Mouse (Mus musculus) erythroid progenitor cell, adult 5-6 weeks (primary cell): ENCODE measurements around the gene Golt1a. TPM values are rescaled to one million over a fixed set of nuclear protein-coding genes. Genes with fewer than 3 reads are reported as not detected.

Experiments used
- ATAC-seq: replicated peaks from 2 replicates; pipeline ENCODE4 v1.8.0; 2016; ENCODE audit warnings: moderate number of reproducible peaks, mild to moderate bottlenecking, moderate TSS enrichment, inconsistent platforms; ENCODE audit not compliant: poor library complexity, low FRiP score, severe bottlenecking
- total RNA-seq, 2 experiments: library from RNA; stranded (forward) in 1 of 2; stranded (reverse) in 1 of 2; fragments of 150-400 nt in 1 of 2; fragments of 186-747, 209-891 nt in 1 of 2; gene quantifications; 2 replicates each; pipeline versions ENCODE4 v1.2.3 to v1.2.4; 2015 to 2017; ENCODE audit warnings: low replicate concordance in 2 of 2

Gene Golt1a
- total RNA-seq (2015; ENCODE audit: low replicate concordance), result not detected in 2 replicates
- not detected in 2 replicates for total RNA-seq (2017; ENCODE audit: low replicate concordance)

DNA sequence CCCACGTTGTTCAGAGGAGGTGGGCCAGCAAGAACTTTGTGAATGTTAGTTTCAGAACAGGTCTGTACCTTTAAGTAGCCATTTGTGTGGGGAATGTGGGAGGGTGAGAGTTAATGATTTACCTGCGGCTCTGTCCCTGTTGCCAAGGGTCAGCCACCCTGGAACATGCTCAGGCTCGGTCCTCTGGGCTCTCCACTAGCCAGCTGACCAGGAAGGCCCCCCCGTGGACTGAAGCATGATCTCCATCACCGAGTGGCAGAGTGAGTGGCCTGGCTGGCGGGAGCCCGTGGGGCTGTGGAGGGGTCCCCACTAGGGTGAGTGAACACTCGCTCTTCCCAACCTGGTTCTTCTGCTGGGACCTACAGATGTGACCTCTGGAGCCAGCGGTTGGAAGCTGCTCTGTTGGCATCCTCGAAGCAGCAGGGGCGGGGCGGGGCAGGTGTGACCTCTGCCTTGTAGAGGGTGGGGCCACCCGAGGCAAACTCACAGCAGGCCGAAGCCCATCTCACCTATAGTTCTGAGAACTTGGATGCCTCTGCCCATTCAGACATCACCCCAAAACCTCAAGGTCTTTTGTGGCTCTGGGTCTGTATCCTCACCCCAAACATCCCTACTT lies at the start of gene Golt1a:
Gene Golt1a, plus strand, starts transcription at position 149 of the 616 bp plus-strand sequence.
- no peak for ATAC-seq

DNA sequence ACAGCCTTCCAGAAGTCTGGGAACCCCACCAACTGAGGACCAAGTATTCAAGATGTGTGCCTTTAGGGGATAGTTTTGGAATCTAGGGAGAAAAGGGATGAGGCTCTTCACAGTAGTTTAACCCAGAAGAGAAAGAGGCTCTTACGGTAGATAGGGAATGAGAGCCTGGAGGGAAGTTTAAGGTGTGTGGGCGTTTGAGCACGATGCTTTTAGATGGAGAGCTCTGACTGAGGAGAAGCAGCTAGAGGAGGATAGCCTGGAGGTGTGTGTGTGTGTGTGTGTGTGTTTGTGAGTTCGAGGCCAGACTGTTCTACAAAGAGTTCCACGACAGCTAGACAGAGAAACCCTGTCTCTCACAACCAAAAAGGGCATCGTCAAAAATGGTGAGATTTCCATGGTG lies 47.0 kb upstream of the Golt1a start:
- ATAC-seq, result no peak

DNA sequence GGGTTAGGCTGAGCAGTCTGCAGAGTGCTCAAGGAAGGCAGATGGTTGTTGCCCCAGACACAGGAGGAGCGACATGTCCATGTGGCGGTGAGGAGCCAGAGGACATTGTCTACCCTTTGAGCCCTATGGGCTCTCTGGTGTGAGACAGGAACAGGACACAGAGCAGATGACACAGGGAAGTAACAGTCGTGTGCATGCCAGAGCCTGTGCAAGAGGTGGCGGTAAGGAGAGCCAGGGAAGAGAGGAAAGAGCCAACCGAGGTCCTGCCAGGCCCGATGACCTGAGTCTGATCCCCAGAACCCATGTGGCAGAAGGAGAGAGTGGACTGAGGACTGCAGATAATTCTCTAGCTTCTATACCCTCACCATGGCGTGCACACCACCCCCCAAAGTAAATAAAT lies 46.5 kb upstream of the Golt1a start:
- no peak for ATAC-seq

DNA sequence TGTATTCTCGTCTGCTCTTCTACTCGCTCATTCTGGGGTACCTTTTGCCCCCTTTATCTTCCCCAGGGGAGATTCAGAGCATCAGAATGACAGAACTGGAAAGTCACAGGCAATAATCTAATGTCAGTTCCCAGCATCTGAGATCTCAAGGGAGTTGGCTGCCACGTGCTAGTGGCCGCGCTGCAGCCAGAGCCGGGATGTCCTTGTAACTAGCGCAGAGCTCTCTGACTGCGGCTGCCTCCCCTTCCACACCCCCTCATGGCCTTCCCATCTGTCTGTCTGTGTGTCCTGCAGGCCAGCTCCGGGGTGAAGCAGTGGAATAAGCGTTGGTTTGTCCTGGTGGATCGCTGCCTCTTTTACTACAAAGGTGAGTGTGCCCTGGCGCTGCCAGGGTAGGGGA lies 45.2 kb upstream of the Golt1a start:
- no peak for ATAC-seq

DNA sequence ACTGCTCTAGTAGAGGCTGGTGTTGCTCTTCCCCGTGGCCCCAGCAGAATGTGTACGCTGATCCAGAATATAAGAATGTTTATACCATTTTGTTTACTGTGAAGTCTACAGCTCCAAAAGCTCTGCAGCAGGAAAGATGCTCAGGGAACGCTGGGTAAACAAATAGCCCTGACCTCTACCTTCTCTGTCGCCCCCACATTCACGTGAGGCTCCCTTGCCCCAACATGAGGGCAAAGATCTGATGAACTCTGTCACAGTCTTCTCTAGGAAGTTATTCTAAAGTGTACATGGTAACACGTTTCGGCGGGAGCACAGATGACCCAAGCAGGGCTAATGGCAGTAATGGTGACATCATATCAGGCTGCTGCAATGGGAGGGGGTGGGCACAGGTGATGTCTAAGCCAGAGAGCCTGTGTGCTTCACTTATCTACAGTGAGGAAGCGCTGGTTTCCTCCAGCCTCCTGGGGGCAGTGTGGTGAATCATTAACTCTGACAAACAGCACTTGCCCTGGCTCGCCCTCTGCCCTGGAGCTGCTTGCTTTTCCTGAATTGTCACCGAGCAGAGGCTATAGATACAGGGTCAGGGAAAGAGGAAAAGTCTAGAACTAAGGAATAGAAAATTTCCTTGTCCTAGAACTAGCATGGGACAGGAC lies 44.4 kb upstream of the Golt1a start:
- ATAC-seq, result no peak

DNA sequence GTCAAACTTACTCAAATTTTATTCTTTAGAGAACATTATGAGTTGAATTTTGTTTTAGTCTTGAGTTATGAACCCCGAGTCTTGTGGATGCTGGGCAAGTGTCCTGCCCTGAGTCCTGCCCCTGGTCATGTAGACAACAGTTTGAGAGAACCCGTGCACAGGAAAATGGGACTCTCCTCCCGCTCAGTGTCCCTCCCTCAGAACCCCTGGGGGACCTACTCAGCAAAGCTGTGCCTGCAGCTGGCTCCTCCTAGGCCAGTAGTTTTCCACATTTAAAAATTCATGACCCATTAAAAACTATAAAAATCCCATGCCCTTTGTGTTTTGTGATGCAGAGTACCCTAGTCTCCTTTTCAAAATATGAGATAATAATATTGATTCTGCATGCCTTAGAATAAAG lies 42.5 kb upstream of the Golt1a start:
- no peak for ATAC-seq

DNA sequence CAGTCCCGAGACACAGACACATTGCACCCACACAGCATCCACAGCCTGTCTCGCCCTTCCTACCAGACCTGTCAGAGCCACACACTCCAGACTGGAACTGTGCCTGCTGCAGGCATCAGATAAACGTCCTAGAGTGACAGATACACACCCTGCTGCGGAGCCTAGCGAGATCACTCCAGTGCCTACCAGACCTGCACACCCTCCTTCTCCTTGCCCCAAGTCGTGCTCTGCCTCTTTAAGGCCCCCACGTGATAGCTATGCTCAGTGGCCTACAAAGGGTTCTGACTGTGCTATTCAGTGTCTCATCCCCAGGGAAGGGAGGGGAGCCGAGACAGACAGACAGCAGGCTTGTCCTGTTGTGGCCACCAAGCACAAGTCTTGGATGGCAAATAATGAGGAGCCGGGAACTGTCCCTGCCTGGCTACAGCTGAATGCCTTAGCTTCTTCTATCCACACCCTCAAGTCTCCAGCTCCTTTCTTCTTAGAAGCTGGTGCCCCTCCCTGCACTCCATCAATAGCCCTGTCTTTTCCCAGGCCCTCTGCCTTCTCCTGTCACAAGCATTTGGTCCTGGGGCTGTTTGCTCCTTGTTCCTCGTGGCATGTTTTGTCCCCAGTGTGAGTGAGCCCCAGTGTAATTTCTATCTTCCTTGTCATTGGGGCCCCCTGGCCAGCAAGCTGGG lies 41.6 kb upstream of the Golt1a start:
- peak; percentile 86 for ATAC-seq

DNA sequence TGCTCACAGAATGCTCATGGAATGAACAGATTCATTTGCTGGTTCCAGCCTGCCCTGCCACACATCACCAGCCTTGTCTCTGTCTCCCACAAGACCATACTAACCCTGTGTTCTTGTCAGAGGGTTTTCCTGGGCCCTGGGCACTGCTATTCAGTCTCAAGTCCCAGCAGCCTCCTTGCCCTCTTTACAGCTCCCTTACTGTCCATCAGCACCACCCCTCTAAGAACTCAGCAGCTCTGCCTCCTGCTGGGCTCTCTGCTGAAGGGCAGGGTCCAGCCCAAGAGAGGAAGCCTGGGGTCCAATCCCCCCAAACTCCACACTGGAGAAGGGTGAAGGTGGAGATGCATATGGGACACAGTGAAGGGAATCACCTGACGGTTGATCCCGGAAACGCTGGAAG lies 41.1 kb upstream of the Golt1a start:
- no peak for ATAC-seq

DNA sequence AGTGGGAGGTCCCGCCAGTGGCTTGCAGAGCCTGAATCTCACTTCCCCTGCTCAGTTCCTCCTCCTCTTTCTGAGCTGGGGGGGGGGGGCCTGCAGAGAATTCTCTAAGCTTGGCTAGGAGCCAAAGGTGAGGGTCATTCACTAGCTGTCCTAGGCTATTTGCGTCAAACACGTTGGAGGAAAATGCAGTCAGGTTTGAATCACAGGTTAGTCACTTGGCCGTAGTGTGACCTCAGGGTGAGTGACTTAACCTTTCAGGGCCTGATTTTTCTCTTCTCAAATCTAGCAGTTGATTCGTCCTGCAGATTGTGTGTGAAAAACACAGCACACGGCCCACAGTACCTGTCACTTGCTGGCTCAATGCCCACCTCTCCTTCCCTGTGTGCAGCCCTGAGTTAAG lies 39.3 kb upstream of the Golt1a start:
- ATAC-seq, result no peak

DNA sequence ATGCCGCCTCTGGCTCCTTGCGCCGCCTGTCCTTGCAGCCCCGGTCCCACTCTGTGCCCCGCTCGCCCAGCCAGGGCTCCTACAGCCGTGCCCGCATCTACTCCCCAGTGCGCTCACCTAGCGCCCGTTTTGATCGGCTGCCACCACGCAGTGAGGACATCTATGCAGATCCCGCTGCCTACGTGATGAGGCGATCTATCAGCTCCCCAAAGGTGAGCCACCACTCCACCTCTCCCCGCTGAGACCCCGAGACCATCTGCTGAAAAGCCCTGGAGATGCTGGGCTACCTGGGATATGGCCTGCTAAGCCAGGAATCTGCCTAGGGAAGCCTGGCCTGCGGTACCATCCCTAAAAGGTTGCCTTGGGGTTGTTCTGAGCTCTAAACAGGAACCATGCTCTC lies 35.4 kb upstream of the Golt1a start:
- ATAC-seq, result no peak

DNA sequence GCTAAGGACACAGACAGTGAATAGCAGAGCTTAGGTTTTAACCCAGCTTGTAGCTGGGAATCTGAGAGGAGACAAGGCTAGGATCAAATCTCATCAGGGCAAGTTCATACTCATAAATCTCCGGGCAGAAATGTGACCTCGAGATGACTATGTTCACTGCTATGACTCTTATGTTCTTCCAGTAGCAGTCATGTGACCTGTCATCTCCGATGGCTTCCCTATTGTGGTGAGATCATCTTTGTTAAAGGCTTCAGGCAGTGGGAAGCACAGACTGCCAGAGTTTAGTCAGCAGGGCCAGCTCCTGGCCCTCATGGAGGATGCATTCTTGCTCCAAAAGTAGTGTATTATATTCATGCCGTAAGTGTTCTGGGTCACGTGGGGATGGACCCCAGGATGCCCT lies 32.6 kb upstream of the Golt1a start:
- no peak for ATAC-seq

DNA sequence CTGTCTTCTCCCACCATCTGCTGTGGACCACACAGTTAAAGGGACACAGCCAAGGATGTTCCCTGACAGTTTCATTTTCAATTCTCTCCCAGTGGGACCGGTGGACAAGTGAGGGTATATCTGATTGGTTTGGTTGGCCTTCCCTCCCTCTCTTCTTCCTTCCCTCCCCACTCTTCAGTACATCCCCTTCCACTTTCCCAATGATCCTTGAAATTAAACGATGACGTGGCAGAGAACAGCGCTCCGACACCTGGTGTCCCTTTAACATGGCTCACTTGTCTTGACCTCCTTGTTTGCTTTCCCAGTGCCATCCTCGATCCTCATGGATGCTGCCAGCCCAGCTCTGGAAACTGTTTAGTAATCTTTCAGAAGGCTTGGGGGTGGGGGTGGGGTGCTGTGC lies 31.1 kb upstream of the Golt1a start:
- no peak for ATAC-seq

DNA sequence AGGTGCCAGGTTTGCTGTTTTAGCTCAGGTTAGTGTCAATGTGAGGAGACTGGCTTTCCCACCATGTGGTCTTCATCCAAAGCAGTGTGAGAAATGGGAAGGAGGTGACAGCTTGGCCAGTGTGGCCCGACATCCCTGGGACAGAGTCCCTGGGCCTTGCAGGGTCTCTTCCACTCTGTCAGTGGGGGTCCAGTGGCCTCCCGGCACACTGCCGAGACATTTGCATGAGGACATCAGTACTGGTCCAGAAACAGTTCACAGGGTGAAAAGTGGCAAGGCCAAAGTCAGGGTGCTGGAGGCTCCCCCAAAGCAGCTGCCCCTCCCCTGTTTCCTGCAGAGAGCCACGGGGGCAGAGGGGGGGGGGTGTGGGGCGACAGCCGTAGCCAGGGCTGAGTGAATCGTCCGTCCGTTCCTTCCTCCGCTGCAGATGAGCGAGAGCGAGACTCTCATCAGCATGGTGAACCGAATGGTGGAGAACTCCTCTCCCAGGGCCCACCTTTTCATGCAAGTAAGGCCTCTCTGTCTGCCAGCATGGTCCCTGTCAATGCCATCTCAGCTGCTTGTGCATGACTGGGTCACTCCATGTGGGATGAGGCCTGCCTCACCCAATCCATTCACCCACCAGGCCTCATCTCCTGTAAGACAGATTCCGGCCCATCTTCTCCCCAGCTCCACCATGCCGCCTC lies 30.5 kb upstream of the Golt1a start:
- ATAC-seq, result no peak

DNA sequence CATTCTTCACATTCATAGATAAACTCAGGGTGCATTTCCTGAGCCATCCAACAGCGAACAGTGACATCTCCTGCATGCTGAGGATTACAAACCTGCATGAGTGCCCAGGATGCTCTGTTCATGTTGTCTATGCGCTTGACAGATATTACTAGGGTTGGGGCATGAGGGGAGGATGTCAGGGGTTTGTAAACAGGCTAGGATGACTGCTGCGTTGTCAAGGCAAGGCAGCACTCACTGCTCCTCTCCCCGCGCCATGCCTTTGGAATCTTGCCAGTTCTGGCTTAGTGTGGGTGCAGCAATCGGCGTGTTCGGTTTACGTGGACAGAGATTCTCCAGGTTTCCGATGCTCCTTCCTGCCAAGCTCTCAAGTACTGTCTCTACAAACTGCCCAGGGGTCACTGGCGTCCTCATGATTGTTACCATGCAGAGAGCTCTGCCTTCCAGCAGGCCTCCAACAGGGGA lies 29.9 kb upstream of the Golt1a start:
- no peak for ATAC-seq

DNA sequence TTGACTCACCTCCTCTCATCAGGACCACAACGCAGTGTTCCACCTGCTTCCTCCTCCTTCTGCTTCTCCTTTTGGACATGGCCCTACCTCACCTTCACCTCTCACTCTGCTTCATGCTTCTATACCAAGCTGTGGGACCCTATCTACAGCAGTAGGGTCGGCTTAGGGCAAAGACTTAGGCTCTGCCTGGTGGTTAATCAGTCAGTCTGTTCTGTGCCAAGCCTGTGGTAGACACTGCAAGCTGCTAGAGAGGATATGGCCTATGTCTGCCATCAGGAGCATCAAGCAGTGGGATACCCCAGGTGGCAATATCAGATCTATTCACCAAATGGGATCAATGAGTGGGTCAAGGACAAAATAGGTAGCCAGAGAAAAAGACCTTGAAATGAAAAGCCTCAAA lies 29.1 kb upstream of the Golt1a start:
- ATAC-seq, result no peak

DNA sequence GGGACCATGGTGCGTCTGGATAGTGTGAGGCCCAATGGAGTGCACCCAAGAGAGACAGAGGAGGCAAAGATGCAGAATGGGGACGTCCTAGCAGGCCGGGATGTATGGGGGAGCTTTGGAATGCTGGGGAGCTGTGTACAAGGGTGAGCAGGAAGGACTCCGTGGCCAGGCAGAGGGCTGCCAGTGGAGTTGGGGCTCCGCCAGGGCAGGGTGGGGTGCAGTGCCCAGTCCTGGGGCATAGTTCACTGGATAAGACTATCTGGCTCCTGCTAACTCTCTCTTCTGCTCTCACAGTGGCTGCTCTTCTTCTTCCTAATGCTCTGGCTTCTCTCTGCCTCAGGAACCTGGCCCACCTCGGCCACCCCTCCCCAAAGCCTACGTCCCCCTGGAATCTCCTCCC lies 23.7 kb upstream of the Golt1a start:
- ATAC-seq, result no peak

DNA sequence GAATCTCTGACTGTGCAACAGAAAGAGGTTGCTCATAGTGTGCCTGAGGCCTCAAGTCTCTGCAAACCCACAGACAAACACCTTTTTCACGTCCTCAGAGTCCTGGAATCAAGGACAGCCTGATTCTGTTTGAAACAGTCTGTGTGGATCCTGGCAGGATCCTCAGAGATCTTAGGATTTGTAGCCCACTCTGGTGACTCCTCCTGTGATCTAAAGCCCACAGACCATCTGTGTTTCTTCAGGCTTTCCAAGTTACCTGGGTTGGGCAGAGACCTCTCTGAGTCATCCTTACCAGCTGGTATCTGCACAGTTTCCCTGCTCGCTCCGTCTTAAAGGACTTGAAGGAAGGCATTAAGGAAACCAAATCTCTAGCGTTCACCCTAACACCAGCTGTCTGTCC lies 22.5 kb upstream of the Golt1a start:
- ATAC-seq, result no peak

DNA sequence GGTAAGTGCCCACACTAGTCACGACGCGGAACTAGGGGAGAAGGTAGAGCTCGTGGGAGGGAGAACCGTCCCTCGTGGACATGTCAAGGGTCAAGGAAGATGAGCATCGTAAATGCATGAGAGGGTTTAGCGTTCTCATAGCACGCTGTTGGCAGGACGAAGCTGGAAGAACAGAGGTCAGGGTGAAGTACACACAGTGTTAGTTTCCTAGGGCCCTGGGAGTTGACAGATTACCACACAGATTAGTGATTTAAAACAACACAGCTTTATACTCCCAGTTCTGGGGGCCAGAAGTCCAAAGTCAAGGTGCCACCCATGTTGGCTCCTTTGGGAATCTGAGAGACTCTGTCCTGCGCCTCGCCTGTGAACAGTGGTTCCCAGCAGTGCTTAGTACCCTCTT lies 21.7 kb upstream of the Golt1a start:
- no peak for ATAC-seq

DNA sequence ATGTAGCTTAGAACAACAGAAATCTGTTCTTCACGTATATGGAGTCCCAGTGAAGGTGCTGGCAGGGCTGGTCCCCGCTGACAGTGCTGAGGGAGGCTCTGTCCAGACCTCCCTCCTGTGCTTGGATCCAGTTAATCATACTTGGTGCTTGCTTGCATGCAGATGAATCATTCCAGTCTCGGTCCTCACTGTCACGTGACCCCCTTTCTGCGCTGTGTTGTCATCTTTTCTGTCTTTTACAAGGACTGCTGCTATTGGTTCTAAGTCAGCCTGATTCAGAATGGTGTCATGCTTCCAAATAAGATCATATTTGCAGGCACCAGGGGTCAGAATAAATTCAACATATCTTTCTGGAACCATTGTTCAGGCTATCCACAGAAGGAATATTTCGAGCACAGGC lies 17.7 kb upstream of the Golt1a start:
- no peak for ATAC-seq

DNA sequence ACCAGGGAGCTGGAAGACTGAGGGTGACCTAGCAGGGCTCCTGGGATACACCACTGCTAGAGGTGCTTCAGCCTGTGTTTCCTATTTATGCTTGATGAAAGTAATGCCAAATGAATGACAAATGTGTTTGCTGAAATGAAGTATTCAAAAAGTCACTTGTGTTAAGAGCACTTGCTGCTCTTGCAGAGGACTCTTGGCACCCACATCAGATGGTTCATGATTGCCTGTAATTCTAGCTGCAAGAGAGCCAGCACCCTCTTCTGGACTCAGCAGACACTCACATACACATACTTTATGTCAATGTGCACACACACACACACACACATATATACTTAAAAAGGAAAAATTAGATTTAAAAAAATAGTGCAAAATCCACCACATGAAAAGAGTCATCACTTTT lies 17.0 kb upstream of the Golt1a start:
- no peak for ATAC-seq

DNA sequence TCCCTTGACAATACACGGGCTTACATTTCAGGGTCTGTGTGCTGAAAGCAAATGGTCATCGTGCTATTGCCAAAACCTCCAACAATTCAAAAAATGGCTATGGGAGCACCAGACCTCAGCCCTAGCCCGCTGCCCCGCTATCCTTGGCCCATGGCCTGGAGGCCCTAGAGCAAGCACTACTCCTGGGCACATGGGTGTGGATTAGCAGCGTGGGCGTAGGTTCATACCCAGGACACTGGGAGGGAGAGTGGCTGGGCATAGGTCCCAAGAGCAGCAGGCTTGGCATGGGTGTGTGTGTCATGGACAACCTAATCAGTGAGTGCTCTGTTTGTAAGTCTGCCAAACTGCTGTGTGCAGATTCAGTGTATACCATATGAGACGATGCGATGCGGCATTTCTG lies 13.2 kb upstream of the Golt1a start:
- ATAC-seq, result no peak
